ENCODE assay signal across 13 mouse cellular contexts in genomic region chr3:130986708-130987107, GRCm38 (mm10).
"Had no signal": no experiment of that assay in that cellular context is flagged by ENCODE, and none has a peak within 500 bp of the region (broad histone marks: within the 10 kb centered on the region; RNA-seq: fewer than 3 reads in every experiment).

No protein-coding gene starts in this region.

- DNase-seq: kidney, adult 8-10 months; kidney, postnatal 25 days; layer of hippocampus, postnatal 36 days; liver; liver, embryonic 13.5 days; liver, postnatal 0 days; right cerebral cortex, postnatal 14 days; thymus, postnatal 4 days had no signal

- H3K4me1 ChIP-seq: limb, embryonic 12.5 days; liver, embryonic 13.5 days; megakaryocyte, embryonic 14.5 days; stomach, embryonic 15.5 days had no signal

- H3K4me2 ChIP-seq: limb, embryonic 12.5 days; liver, embryonic 13.5 days; midbrain, embryonic 11.5 days; stomach, embryonic 15.5 days had no signal

- H3K9me3 ChIP-seq: limb, embryonic 12.5 days; liver, embryonic 13.5 days; stomach, embryonic 15.5 days had no signal

- H3K4me3 ChIP-seq: limb, embryonic 12.5 days; liver, embryonic 13.5 days; megakaryocyte, embryonic 14.5 days; stomach, embryonic 15.5 days had no signal

- H3K36me3 ChIP-seq: limb, embryonic 12.5 days; liver, embryonic 13.5 days; stomach, embryonic 15.5 days had no signal

- H3K9ac ChIP-seq: limb, embryonic 12.5 days; liver, embryonic 13.5 days; liver, postnatal 0 days; stomach, embryonic 15.5 days had no signal

- H3K27me3 ChIP-seq: limb, embryonic 12.5 days; liver, embryonic 13.5 days; stomach, embryonic 15.5 days had no signal

- H3K27ac ChIP-seq: limb, embryonic 12.5 days; liver, embryonic 13.5 days; macrophage; stomach, embryonic 15.5 days had no signal
